Mouse (Mus musculus): ENCODE measurements around the gene Moxd1. TPM values are rescaled to one million over a fixed set of nuclear protein-coding genes. Genes with fewer than 3 reads are reported as not detected.

Gene Moxd1
- polyA plus RNA-seq (2012; rRNA removed), result 3.1 and 3.2 TPM in 2 replicates

GRCm38 (mm10) chr10:24223449-24224143 is at the start of gene Moxd1:
Gene Moxd1 (plus strand): TSS chr10:24223517.

Other genes with a start within 250 kb of the Moxd1 start
- gene Taar6, start 237.9 kb upstream of the Moxd1 start, polyA plus RNA-seq (2012; rRNA removed), result not detected in 2 replicates
- not detected in 2 replicates for gene Taar7a, start 230.0 kb upstream of the Moxd1 start, polyA plus RNA-seq (2012; rRNA removed)
- not detected in 2 replicates for gene Taar7b, start 223.6 kb upstream of the Moxd1 start, polyA plus RNA-seq (2012; rRNA removed)
- gene Taar7d, start 196.3 kb upstream of the Moxd1 start, polyA plus RNA-seq (2012; rRNA removed), result not detected in 2 replicates
- not detected in 2 replicates for gene Taar7e, start 185.9 kb upstream of the Moxd1 start, polyA plus RNA-seq (2012; rRNA removed)
- gene Taar7f, start 174.0 kb upstream of the Moxd1 start, polyA plus RNA-seq (2012; rRNA removed), result not detected in 2 replicates
- gene Taar8a, start 147.0 kb upstream of the Moxd1 start, polyA plus RNA-seq (2012; rRNA removed), result not detected in 2 replicates
- not detected in 2 replicates for gene Taar8b, start 131.2 kb upstream of the Moxd1 start, polyA plus RNA-seq (2012; rRNA removed)
- not detected in 2 replicates for gene Taar8c, start 121.6 kb upstream of the Moxd1 start, polyA plus RNA-seq (2012; rRNA removed)
- gene Taar9, start 114.0 kb upstream of the Moxd1 start, polyA plus RNA-seq (2012; rRNA removed), result not detected in 2 replicates
- gene Stx7, start 74.2 kb upstream of the Moxd1 start, polyA plus RNA-seq (2012; rRNA removed), result 21.5 and 26.1 TPM in 2 replicates

Data from stomach, adult 2 months (tissue).